Mouse (Mus musculus): ENCODE results near the gene Olfr992.
"Not testable (repeated sequence)": the region's sequence is repeated elsewhere in the genome, so short reads cannot be mapped to it uniquely, and the experiment has no call there.

Gene Olfr992

GRCm38 (mm10) chr2:85409369-85409768, at the start of gene Olfr992:
TSS of gene Olfr992 (minus strand) at chr2:85409469.
- DNase-seq (ENCODE audit: low spot score): no peak

- DNase-seq (ENCODE audit: low spot score): no peak
Measured at GRCm38 (mm10) chr2:85443539-85443938, 34.3 kb upstream of the Olfr992 start, which contains the start of gene Olfr995. TSS of gene Olfr995 (minus strand) at chr2:85443639.

GRCm38 (mm10) chr2:85442546-85442945, 33.3 kb upstream of the Olfr992 start:
- DNase-seq (ENCODE audit: low spot score): no peak

GRCm38 (mm10) chr2:85436351-85436750, 27.1 kb upstream of the Olfr992 start, which contains the start of gene Olfr994:
TSS of gene Olfr994 (minus strand) at chr2:85436451.
- no peak for DNase-seq (ENCODE audit: low spot score)

DNA sequence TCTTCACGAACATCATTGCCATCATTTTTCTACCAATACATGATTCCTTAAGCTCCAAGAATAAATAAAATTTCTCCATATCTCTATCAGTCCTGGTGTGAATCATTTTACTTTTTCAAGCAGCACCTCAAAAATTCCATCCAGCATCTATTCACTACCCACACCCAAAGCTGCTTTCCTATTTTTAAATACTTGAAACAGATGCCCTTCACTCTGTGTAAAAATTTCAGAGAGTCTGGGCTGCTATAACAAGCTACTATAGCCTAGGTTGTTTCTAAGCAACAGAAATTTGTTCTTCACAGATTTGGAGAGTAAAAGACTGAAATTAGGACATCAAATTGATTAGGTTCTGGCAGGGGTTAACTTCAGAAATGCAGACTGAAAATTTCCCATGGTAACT, 16.6 kb upstream of the Olfr992 start:
- DNase-seq (ENCODE audit: low spot score): no peak

DNA sequence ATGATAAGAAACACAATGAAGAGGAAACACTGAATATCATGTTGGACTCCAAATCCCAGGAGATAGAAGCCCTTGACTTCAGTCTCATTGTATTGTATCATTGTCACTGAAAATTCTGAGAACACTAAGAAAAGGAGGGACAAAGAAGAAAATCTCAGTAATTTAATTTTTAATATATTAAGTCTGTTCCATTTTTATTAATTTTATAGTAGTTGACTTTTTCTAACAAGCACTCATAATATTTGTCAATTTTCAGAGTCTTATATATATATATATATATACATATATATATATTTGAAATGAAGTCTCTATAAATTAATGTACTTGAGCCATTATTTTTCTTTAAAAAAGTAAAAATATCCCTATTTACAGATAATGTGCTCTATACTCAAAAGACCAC, 5.5 kb upstream of the Olfr992 start, which contains the start of gene Olfr993:
TSS of gene Olfr993 (minus strand) at position 101 of the 400 bp plus-strand sequence.
- DNase-seq (ENCODE audit: low spot score): no peak

DNA sequence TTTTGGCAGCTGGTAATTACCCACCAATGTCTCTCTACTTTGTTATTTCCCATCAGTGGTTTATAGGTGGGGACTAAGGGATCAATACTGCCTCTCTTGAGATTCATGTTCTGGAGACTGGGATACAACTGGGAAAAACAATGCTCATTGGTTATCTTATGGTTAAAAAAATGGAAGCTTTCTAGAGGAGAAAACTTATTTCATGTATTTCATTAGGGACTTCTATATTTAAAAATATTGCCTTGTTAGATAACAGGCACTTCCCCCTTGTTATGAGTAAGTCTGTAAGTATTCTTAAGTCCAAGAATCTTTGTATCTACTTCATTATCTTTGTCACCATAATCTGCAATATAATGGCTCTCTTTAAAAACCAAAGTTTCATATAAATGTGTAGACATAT, 46.1 kb downstream of the Olfr992 start, which contains the start of gene Olfr988:
TSS of gene Olfr988 (minus strand) at position 101 of the 400 bp plus-strand sequence.
- DNase-seq (ENCODE audit: low spot score): not testable (repeated sequence)
